Mouse (Mus musculus): ENCODE results near the gene Hsf4.

The Hsf4 gene

DNA sequence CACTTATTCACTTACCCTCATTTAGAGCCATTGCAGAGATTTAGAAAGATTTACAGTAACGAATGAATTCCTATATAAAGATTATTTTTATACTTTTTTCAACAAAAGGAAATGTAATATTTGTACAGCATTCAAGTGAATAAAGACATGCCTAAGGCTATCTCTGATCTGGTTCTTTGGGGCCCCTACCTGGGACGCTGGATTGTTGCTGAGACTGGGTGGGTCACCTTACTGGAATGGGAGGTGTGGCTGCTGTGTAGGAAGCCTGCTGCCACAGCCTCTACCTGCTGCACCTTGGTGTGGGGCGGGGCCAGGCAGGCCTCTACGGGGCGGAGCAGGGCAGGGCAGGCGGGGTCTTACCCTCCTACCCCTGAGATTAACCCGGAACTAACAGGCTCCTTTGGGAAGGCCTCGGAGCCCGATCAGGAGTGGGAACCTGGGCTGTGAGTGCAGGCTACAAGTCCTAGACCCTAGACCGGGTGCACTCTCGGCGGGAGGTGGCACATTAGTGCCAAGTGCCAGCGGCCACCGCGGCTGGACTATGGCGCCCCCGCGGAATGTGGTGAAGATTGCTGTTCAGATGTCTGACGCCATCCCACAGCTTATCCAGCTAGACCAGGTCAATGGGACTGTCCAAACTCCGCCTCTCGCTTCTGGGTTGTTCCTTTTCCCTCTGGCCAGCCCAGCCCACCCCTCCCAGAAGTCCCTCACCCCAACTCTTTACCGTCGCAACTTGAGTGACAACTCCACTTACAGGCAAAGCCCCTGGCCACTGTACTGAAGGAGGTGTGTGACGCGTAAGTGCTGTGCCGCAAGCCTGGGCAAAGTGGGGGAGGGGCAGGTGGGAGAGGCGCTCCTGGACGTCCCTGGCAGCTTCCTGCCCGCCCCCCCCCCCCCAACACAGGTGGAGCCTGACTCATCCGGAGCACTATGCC lies 35.9 kb downstream of the Hsf4 start, which contains the start of gene Elmo3:
Elmo3 (plus strand) TSS at position 391 of the 935 bp plus-strand sequence.
- DNase-seq (ENCODE audit: low spot score): no peak

DNA sequence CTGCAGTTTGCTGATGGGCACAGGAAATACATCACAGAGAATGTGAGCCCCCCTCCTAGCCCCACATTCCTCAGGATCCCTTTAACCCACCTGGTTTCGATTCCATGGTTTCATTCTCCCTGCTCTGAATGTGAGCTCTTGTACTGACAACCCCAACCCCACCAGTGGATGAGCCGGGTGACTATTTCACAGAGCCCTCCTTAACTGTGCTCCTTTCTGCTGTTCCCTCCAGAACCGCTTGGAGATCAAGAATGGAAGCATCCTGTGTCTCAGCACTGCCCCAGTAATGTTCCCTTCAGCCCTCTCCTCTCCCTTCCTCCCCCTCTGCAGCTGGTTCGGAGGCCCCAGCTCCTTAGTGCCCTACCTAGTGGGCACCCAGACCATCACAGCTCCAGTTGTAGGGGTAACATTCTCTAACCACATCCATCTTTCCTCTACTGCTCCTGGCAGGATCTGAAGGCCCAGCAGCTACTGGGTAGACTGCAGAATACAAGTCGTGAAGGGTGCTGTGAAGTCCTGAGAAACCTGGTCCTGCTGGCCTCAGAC lies 36.6 kb downstream of the Hsf4 start:
- no peak for DNase-seq (ENCODE audit: low spot score)

DNA sequence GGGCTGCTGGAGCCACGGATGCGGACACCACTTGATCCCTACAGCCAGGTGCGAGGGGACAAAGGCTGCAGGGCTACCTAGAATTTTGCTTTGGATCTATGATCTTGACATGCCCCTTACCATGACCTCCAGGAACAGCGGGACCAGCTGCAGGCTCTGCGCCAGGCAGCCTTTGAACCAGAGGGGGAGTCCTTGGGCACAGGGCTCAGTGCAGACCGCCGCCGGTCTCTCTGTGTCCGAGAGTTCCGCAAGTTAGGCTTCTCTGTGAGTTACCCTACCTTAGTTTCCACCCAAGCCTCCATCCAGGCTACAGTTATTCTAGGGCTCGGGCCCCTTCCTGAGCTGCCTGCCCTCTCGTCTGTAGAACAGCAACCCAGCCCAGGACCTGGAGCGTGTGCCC lies 38.1 kb downstream of the Hsf4 start:
- no peak for DNase-seq (ENCODE audit: low spot score)

DNA sequence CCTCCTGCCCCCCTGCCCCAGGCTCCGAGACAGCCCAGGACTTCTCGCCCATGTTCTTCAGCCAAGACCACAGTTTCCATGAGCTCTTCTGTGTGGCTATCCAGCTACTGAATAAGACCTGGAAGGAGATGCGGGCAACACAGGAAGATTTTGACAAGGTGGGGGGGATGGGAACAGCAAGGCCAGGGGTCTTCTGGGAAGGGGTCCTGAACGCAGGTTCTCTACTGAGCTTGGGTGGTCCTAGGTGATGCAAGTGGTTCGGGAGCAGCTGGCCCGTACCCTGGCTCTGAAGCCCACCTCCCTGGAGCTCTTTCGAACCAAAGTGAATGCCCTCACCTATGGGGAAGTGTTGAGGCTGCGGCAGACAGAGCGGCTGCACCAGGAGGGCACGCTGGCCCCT lies 38.8 kb downstream of the Hsf4 start:
- no peak for DNase-seq (ENCODE audit: low spot score)

DNA sequence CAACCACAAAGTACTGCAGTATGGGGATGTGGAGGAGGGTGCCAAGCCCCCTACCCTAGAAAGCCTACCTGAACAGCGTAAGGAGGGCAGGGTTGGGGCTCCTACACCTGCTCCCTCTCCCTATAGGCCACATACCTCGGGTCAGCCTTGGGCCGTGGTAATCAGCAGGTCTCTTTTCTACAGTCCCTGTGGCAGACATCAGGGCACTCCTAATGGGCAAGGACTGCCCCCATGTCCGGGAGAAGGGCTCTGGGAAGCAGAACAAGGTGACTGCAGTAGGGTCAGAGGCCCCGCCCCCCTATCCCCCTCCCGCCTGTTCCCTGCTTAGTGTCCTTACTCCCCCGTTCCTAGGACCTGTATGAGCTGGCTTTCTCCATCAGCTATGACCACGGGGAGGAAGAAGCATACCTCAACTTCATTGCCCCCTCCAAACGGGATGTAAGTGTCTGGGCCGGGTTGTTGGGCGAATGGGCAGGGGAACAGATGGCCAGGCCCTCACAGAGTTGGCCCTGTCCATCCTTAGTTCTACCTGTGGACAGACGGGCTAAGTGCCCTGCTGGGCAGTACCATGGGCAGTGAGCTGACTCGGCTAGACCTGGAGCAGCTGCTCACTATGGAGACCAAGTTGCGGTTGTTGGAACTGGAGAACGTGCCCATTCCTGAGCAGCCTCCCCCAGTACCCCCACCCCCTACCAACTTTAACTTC lies 39.7 kb downstream of the Hsf4 start:
- no peak for DNase-seq (ENCODE audit: low spot score)

DNA sequence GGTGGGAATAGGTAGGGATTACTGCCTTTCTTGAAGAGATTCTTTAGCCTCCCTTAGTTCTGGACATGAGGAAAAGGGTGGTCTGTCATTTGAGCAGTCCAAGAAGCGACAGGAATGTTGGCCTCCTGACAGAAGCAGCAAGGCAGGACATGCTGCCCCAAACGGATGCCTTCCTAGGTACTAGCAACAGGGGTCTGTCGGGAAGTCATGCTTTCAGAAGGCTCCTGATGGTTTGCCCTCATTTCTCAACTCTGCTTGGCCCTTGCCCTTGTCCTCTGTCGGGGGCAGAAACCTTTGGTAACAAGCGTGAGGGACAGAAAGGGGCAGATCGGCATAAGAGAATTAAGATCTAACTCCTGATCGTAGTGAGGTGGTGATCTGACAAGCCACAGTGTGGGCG lies 40.5 kb downstream of the Hsf4 start:
- DNase-seq (ENCODE audit: low spot score): no peak

DNA sequence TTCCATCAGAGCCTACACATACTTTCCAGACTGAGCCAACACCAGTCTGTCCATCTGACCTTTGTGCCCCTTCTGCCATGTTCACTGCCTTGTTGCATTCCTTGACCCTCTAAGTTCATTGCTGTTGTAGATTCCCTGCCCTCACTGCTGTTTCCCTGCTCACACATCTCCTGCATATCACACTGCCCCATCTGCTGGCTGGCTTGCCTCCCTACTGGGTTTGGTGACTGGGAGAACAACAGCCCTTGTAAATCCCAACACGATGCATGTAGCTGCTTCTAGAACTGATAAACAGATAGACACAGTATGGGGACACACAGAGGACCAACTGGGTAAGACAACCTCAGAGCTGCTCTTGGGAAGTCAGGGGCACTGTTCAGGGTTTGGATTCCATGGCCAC lies 42.1 kb downstream of the Hsf4 start:
- DNase-seq (ENCODE audit: low spot score): no peak

DNA sequence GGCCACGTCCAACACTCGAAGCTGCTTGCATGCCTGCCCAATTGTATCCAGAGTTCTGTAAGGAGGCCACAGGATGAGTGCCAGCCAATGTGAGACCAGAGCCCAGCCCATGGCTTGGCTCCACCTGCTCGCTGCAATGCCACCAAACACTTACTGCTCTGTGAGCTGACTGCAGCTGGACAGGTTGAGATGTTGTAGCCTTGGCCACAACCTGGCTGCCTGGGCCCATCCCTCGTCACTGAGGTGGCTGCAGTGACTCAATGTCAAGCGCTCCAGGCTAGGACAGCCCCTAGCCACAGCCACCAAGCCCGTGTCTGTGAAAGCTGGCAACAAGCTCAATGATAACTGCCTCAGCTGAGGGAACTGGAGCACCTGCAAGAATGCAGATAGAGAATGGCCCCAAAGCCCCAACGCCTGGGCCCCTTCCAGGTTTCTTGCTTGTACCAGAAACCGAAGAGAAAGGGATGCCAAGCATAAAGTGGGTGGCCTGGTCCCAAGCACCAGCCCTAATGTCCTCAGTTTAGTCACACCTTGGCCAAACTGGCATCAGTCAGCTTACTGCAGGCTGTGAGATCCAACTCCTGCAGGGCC lies 43.4 kb downstream of the Hsf4 start:
- DNase-seq (ENCODE audit: low spot score): no peak

DNA sequence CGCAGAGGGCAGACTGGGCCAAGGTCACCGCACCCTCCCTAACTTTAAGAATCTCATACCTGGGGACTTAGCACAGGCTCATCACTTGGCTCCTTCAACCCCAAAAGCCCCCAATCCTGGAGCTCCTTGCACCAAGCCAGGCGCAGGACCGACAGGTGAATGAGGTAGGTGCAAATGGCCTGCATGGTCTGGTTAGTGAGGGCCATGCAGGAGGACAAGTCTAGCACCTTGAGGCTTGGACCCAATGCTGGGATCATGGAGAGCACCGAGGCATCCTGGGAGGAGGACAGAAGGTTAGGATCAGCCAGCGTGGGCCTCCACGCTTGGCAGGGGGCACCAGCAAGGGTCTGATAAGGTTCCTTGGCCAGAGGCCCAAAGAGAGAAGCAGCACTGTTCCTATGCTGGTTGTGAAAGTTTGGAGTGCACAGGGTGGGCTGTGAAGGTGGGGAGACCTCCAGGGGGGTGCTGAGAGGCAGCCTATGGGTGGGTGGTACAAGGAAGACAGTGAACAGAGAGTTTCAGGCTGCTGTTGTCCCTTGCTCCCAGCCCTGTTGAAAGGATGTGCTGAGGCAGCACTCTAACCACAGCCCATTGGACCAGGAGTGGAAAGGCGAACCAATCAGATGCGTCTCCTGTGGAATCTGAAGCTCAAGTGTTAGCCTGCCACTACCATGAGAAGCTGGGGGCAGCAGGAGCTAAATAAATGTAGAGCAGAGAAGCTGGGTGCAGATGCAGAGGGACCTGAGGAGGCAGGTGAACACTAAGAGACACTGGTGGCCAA lies 44.2 kb downstream of the Hsf4 start:
- DNase-seq (ENCODE audit: low spot score): no peak

DNA sequence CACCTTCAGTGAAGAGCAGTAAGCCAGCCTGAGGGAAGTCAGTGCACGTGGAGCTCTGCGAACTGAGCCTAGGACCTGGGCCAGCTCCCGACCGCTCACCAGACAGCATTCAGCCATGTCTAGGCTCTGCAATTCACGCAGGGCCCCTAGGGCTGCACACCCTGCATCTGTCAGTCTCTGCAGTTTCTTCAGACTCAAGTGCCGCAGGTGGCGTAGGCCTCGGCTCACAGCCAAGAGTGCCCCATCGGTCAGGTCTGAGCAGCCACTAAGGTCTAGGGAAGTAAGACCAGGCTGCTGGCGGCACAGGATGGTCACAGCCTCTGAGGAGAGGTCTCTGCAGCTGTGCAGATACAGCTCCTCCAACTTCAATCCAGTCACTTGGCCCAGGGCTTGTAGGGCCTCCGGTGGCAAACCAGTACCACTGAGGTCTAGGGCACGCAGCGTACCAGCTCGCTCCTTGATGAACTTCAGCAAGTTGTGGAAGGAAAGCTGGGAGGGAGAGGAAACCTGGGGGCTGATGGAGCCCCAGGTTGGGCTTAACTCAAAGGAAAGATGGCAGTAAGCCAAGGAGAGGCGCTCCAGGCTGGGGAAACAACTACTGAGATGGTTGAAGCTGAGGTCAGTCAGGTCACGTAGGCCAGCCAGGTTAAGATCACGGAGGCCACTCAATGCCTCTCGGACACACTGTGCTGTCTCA lies 45.6 kb downstream of the Hsf4 start:
- DNase-seq (ENCODE audit: low spot score): no peak

DNA sequence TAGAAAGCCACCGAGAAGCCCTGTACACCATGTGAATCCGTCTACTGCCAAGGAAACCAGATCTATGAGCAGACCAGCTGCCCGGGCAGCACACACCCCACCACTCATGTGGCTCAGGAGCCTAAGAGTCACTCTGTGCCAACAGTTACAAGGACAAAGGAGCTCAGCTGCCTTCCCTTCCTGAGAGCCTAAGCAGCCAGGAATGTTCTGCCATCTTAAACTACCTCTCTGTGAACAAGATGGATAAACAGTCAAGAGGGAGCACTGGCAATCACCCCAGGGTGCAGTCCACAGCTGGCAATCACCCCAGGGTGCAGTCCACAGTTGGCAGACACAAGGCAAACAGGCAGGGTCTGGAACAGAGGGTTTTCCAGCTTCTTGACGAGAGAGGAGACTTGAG lies 48.3 kb downstream of the Hsf4 start:
- no peak for DNase-seq (ENCODE audit: low spot score)

DNA sequence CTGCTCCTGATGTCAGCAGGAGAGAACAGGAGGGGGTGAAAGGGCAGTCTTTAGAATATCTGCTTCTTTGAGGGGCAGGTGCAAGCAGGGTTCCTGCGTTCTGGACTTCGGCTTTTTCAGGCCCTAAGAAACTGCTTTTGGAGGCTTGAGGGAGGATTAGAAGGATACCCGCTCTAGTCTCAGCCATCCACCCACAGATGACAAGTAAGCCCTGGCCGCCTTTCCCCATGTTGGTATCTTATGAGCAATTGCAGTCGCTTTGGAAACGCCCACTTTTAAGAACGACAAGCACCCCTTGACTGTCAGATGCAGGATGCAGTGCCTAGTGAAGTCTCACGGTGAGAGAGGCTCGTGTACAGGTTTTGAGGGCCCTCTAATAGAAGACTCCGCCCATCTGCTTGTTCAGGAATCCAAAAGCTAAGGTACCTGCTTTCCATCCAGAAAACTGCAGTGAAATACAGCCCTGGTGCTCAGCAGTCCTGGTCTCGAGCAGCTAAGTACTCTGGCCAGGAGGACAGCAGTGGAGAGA lies 49.1 kb downstream of the Hsf4 start:
- DNase-seq (ENCODE audit: low spot score): no peak

DNA sequence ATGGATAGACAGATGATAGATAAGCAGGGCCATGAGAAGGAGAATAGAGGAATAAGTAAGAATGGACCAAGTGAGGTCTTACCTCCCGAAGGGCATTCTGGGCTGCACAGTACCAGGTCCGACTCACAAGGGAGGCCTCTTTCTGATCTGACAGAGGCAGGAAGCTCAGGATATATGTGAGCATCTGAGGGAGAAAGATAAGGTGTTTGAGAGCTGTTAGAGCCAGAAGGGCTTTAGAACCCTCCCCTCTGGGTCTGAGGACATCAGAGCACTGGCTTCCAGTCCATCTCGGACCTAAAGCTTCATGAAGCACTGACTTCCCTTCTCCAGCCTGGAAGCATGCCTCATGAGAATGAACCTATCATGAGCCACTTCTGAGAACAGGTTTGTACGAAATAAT lies 53.6 kb downstream of the Hsf4 start:
- DNase-seq (ENCODE audit: low spot score): no peak
